Mouse (Mus musculus) lung, embryonic 15.5 days (tissue): ENCODE data around the gene Zfp988. TPM values are rescaled to one million over a fixed set of nuclear protein-coding genes. Genes with fewer than 3 reads are reported as not detected.
"Not testable (repeated sequence)": the region's sequence is repeated elsewhere in the genome, so short reads cannot be mapped to it uniquely, and the experiment has no call there.

Experiments used
- ATAC-seq: fragments of 200-750 bp; cut with Nextera tagmentation; 2 replicates; pipeline ENCODE4 v1.8.0; 2017; ENCODE audit warnings: moderate number of reproducible peaks, borderline replicate concordance; ENCODE audit not compliant: low FRiP score, low TSS enrichment; ENCODE audit errors: extremely low read depth
- H3K27ac ChIP-seq: fragments of 300-500 bp; sonication (generic); 2 replicates; pipeline ENCODE4 v1.5.1; 2015; ENCODE audit warnings: moderate library complexity, mild to moderate bottlenecking, inconsistent platforms
- H3K27me3 ChIP-seq: fragments of 300-500 bp; sonication (generic); 2 replicates; pipeline ENCODE4 v1.6.1; 2015; ENCODE audit warnings: inconsistent platforms
- H3K36me3 ChIP-seq: fragments of 300-500 bp; sonication (generic); 2 replicates; pipeline ENCODE4 v1.6.1; 2015; ENCODE audit warnings: inconsistent platforms
- H3K4me1 ChIP-seq: fragments of 300-500 bp; sonication (generic); 2 replicates; pipeline ENCODE4 v1.6.1; 2015; ENCODE audit warnings: inconsistent platforms
- H3K4me2 ChIP-seq: fragments of 300-500 bp; sonication (generic); 2 replicates; pipeline ENCODE4 v1.6.1; 2015; ENCODE audit warnings: inconsistent platforms, mild to moderate bottlenecking, moderate library complexity
- H3K4me3 ChIP-seq: fragments of 300-500 bp; sonication (generic); 2 replicates; pipeline ENCODE4 v1.5.1; 2015; ENCODE audit warnings: mild to moderate bottlenecking, inconsistent platforms
- H3K9ac ChIP-seq: fragments of 300-500 bp; sonication (generic); 2 replicates; pipeline ENCODE4 v1.6.1; 2015; ENCODE audit warnings: inconsistent platforms
- H3K9me3 ChIP-seq: fragments of 300-500 bp; sonication (generic); 2 replicates; pipeline ENCODE4 v1.6.1; 2016; ENCODE audit warnings: inconsistent platforms
- WGBS: fragments of 180-500 bp; shearing (Covaris S2); methylation state at CpG from one replicate; pipeline ENCODE4 v1.1.7; 2015; 5-methylcytosine and 5-hydroxymethylcytosine counted together
- polyA plus RNA-seq: library from polyadenylated mRNA; unstranded; fragments of >200 nt; fragmentation: Nextera tagmentation; extraction: Ambion mirVana; gene quantifications from 2 replicates; pipeline ENCODE4 v1.2.1, GENCODE M21; 2015

Gene Zfp988
- polyA plus RNA-seq, 1 experiment from 2014 or later = 0.20 TPM

DNA sequence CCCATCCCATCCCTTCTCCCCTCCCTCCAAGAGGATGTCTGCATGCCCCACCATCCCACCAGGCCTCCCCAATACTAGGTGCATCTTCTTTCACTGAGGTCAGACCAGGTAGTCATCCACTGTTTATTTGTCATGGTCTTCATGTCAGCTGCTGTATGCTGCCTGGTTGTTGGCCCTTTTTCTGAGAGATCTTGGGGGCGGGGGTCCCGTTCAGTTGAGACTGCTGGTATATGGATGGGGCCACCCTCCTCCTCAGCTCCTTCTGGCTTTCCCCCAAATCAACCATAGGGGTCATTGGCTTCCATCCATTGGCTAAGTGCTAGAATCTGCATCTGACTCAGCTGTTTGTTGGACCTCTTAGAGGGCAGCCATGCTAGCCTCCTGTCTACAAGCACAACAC, 64.1 kb downstream of the Zfp988 start:
- H3K4me2 ChIP-seq, H3K4me3 ChIP-seq, H3K4me1 ChIP-seq, H3K9me3 ChIP-seq, H3K27ac ChIP-seq, H3K9ac ChIP-seq, H3K36me3 ChIP-seq, H3K27me3 ChIP-seq: not testable (repeated sequence)
- WGBS = no CpG with 5 or more reads among the region's 2 CpGs
- ATAC-seq = peak; percentile 69

DNA sequence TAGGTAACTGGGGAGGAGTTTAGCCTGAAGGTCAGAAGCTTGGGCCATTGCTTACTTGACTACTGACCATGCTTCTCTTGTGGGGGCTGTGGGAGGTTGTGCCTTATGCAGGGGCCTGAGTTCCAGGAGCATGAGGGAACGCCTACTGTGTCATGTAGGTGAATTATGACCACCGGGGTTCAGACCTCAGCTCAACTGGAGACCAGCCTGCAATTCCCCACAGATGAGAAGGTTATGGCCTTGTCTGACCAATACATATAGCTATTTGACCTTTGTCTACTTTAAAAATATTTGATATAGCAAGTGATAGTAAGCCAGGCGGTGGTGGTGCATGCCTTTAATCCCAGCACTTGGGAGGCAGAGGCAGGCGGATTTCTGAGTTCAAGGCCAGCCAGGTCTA, 77.7 kb downstream of the Zfp988 start:
- H3K9ac ChIP-seq, H3K4me1 ChIP-seq, H3K27ac ChIP-seq, H3K9me3 ChIP-seq, ATAC-seq, H3K4me3 ChIP-seq, H3K36me3 ChIP-seq, H3K27me3 ChIP-seq, H3K4me2 ChIP-seq: not testable (repeated sequence)
- WGBS = 91% methylated on average over 4 of the region's 4 CpGs

Other genes starting within 250 kb of the Zfp988 start
- gene Zfp991, start 173.6 kb upstream of the Zfp988 start, polyA plus RNA-seq = 3.6 and 4.0 TPM in 2 replicates
- gene Zfp978, start 55.6 kb downstream of the Zfp988 start, polyA plus RNA-seq = 0.19 and 0.22 TPM in 2 replicates
- gene Zfp982, start 186.7 kb downstream of the Zfp988 start, polyA plus RNA-seq = 4.4 and 4.9 TPM in 2 replicates
- gene Gm16503, start 234.5 kb downstream of the Zfp988 start, polyA plus RNA-seq = 0.21 and 0.22 TPM in 2 replicates
- 0.22 and 0.29 TPM in 2 replicates for gene Zfp985, start 247.6 kb downstream of the Zfp988 start, polyA plus RNA-seq